Mouse (Mus musculus): Measurements from ENCODE around the gene Tbc1d4. TPM values are rescaled to one million over a fixed set of nuclear protein-coding genes. Genes with fewer than 3 reads are reported as not detected.

Gene Tbc1d4
- total and polyA plus RNA-seq, 3 experiments: 20.6 to 72.9 (median 71.0) TPM

DNA sequence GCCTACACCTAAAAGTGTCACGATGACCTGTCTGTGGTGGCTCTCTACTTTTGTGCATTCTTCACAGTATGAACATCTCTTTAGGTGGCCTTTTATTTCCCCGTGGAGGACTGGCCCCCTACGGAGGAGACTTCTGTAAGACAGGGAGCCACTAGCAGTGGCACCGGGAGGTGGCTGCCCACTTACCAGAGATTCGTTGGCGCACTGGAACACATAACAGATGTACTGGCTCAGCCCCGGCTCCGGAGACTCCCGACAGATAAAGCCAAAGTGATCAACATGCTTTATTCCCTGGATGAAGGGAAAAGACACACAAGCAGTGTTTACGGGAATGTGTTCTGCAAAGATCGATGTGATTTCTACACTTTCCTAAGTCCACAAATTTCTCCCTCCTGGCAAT lies 108.2 kb downstream of the Tbc1d4 start:
- Histone ChIP-seq H3K9ac (ENCODE audit: insufficient read depth, low read depth) (no peak overlapping the region), H3K4me3 (replicated peaks in 1 of 3; ENCODE audit: low read depth in 2 of 3, low read length in 2 of 3, poor library complexity in 1 of 3) (no peak overlapping the region), H3K4me2 (ENCODE audit: insufficient read depth, low read depth, poor library complexity, severe bottlenecking) (no peak overlapping the region), H3K79me2 (replicated peaks; ENCODE audit: control insufficient read depth, extremely low read depth, insufficient read depth, poor library complexity, severe bottlenecking) (no peaks in the 10 kb centered on the region), H3K36me3 (replicated peaks in 1 of 2; ENCODE audit: control insufficient read depth in 1 of 2, insufficient read depth in 1 of 2, low read length in 1 of 2) (peaks cover 0 to 39% of the 10 kb centered on the region in 2 experiments), H3K9me3 (replicated peaks; ENCODE audit: low read length) (no peaks in the 10 kb centered on the region), H3K27ac (ENCODE audit: insufficient read depth, low read depth) (no peak overlapping the region), H3K27me3 (replicated peaks) (no peaks in the 10 kb centered on the region), H3K4me1 (ENCODE audit: control insufficient read depth in 1 of 2, insufficient read depth in 2 of 2) (peaks cover 0 to 66% of the 10 kb centered on the region in 2 experiments; a peak in 2 of 4 replicates)
- in situ Hi-C loops (cut with MboI; ENCODE audit: low pct_ligation_motif_present, low pct_unique_long_range_greater_than_20kb, low sequenced_read_pairs) (no loop called here), dilution Hi-C loops (cut with MboI; ENCODE audit: extremely low pct_ligation_motif_present, extremely low pct_unique_long_range_greater_than_20kb, low sequenced_read_pairs) (no loop called here)
- no peak for DNase-seq (ENCODE audit: extremely low read depth)
- no peak for TF ChIP-seq IRF4 (IDR thresholded peaks at IDR 0.05; ENCODE audit: low read depth, low read length)

DNA sequence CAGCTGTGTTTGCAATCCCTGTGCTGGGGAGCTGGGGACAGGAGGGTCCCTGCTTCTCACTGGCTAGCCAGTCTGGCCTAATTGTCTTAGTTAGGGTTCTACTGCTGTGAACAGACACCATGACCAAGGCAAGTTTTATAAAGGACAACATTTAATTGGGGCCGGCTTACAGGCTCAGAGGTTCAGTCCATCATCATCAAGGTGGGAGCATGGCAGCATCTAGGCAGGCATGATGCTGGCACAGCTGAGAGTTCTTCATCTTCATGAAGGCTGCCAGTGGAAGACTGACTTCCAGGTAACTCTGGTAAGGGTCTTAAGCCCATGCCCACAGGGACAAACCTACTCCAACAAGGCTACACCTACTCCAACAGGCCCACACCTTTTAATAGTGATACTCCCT lies 109.2 kb downstream of the Tbc1d4 start:
- in situ Hi-C loops (cut with MboI; ENCODE audit: low pct_ligation_motif_present, low pct_unique_long_range_greater_than_20kb, low sequenced_read_pairs): no loop called here

DNA sequence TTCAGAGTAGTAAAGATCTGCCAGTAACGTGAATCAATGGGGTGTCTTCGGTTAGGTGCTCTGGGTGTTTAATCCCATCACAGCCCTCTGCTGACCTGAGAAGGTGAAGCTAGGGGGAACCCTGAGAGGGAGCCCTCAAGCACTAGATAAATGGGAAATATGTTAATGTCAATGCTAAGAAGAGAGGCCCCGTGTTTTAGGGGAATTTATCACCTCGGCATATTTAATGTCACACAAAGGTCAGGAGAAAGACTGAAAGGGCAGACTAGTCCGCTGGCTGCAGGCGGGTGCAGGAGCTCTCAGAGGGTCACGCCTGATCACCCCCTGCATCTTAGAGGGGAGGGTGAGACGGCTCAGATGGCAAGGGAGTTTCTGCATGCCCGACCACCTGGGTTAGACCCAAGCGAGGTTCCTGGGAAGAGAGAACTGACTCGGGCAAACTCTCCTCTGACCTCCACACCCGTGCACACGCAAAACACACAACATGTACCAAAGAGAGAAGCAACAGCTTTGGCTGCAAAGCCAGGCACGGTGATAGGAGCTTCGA lies 120.7 kb downstream of the Tbc1d4 start:
- Histone ChIP-seq H3K36me3 (replicated peaks in 1 of 2; ENCODE audit: control insufficient read depth in 1 of 2, insufficient read depth in 1 of 2, low read length in 1 of 2) (peaks cover 0 to 86% of the 10 kb centered on the region in 2 experiments), H3K27me3 (replicated peaks) (no peaks in the 10 kb centered on the region), H3K9ac (ENCODE audit: insufficient read depth, low read depth) (no peak overlapping the region), H3K79me2 (replicated peaks; ENCODE audit: control insufficient read depth, extremely low read depth, insufficient read depth, poor library complexity, severe bottlenecking) (no peaks in the 10 kb centered on the region), H3K4me2 (ENCODE audit: insufficient read depth, low read depth, poor library complexity, severe bottlenecking) (no peak overlapping the region; the same call in 1 of the 2 replicates), H3K4me3 (replicated peaks in 1 of 3; ENCODE audit: low read depth in 2 of 3, low read length in 2 of 3, poor library complexity in 1 of 3) (no peak overlapping the region), H3K9me3 (replicated peaks; ENCODE audit: low read length) (no peaks in the 10 kb centered on the region), H3K27ac (ENCODE audit: insufficient read depth, low read depth) (no peak overlapping the region), H3K4me1 (ENCODE audit: control insufficient read depth in 1 of 2, insufficient read depth in 2 of 2) (peaks cover 10 to 65% of the 10 kb centered on the region in 2 experiments)
- TF ChIP-seq ETS1 (conservative IDR thresholded peaks at IDR 0.05; ENCODE audit: low read depth, low read length) (peak; percentile 43; the same call in 1 of the 2 replicates), MEF2A (IDR thresholded peaks at IDR 0.05; ENCODE audit: borderline replicate concordance, low read depth, low read length) (peak; percentile 16; the same call in 1 of the 2 replicates), MAX (IDR thresholded peaks at IDR 0.05; ENCODE audit: low read length) (no peak; the same call in 1 of the 2 replicates), BHLHE40 (IDR thresholded peaks at IDR 0.05; ENCODE audit: low read depth, low read length) (peak; percentile 45; the same call in 1 of the 2 replicates), UBTF (IDR thresholded peaks at IDR 0.05; ENCODE audit: low read depth, low read length) (no peak), IRF4 (IDR thresholded peaks at IDR 0.05; ENCODE audit: low read depth, low read length) (0 out of 2 replicates have a peak, but pooled peaks have one; percentile 16), HCFC1 (IDR thresholded peaks at IDR 0.05; ENCODE audit: low read depth, low read length) (no peak), GABPA (IDR thresholded peaks at IDR 0.05; ENCODE audit: insufficient replicate concordance, low read depth, low read length) (no peak)
- in situ Hi-C loops (cut with MboI; ENCODE audit: low pct_ligation_motif_present, low pct_unique_long_range_greater_than_20kb, low sequenced_read_pairs) (no loop called here), dilution Hi-C loops (cut with MboI; ENCODE audit: extremely low pct_ligation_motif_present, extremely low pct_unique_long_range_greater_than_20kb, low sequenced_read_pairs) (no loop called here)
- no peak for DNase-seq (ENCODE audit: extremely low read depth)

More for the DNA sequence above, 109.2 kb downstream of the Tbc1d4 start:
- H3K9ac ChIP-seq (ENCODE audit: insufficient read depth, low read depth): no peak overlapping the region
- no peak overlapping the region for H3K27ac ChIP-seq (ENCODE audit: insufficient read depth, low read depth)
- H3K9me3 ChIP-seq (replicated peaks; ENCODE audit: low read length): no peaks in the 10 kb centered on the region
- peaks cover 0 to 44% of the 10 kb centered on the region in 2 experiments for H3K36me3 ChIP-seq (replicated peaks in 1 of 2; ENCODE audit: control insufficient read depth in 1 of 2, insufficient read depth in 1 of 2, low read length in 1 of 2)
- no peak overlapping the region for H3K4me2 ChIP-seq (ENCODE audit: insufficient read depth, low read depth, poor library complexity, severe bottlenecking)
- no peaks in the 10 kb centered on the region for H3K27me3 ChIP-seq (replicated peaks)
- H3K4me3 ChIP-seq (replicated peaks in 1 of 3; ENCODE audit: low read depth in 2 of 3, low read length in 2 of 3, poor library complexity in 1 of 3): no peak overlapping the region
- H3K4me1 ChIP-seq (ENCODE audit: control insufficient read depth in 1 of 2, insufficient read depth in 2 of 2): peaks cover 0 to 57% of the 10 kb centered on the region in 2 experiments; a peak in 2 of 4 replicates
- dilution Hi-C loops (cut with MboI; ENCODE audit: extremely low pct_ligation_motif_present, extremely low pct_unique_long_range_greater_than_20kb, low sequenced_read_pairs): no loop called here
- no peaks in the 10 kb centered on the region for H3K79me2 ChIP-seq (replicated peaks; ENCODE audit: control insufficient read depth, extremely low read depth, insufficient read depth, poor library complexity, severe bottlenecking)
- TF ChIP-seq POLR2AphosphoS2 (IDR thresholded peaks at IDR 0.05; ENCODE audit: low read depth, low read length): no peak
- no peak for TF ChIP-seq KAT2A (IDR thresholded peaks at IDR 0.05; ENCODE audit: insufficient replicate concordance, low read length)
- TF ChIP-seq BHLHE40 (IDR thresholded peaks at IDR 0.05; ENCODE audit: low read depth, low read length): no peak
- TF ChIP-seq MYC (IDR thresholded peaks at IDR 0.05; ENCODE audit: low read depth, low read length): no peak
- no peak for TF ChIP-seq CHD2 (IDR thresholded peaks at IDR 0.05; ENCODE audit: low read length)
- no peak for TF ChIP-seq JUN (IDR thresholded peaks at IDR 0.05; ENCODE audit: insufficient read depth, low read depth, low read length)
- TF ChIP-seq ZKSCAN1 (IDR thresholded peaks at IDR 0.05; ENCODE audit: borderline replicate concordance, low read depth, low read length): no peak
- TF ChIP-seq MXI1 (IDR thresholded peaks at IDR 0.05; ENCODE audit: low read depth, low read length): no peak
- TF ChIP-seq ETS1 (conservative IDR thresholded peaks at IDR 0.05; ENCODE audit: low read depth, low read length): no peak
- no peak for TF ChIP-seq MEF2A (IDR thresholded peaks at IDR 0.05; ENCODE audit: borderline replicate concordance, low read depth, low read length)
- TF ChIP-seq MAFK (IDR thresholded peaks at IDR 0.05; ENCODE audit: insufficient replicate concordance, low read length): no peak
- no peak for DNase-seq (ENCODE audit: extremely low read depth)

Data from CH12.LX (cell line).